Mouse (Mus musculus): ENCODE results near the gene Gabrp. TPM values are rescaled to one million over a fixed set of nuclear protein-coding genes. Genes with fewer than 3 reads are reported as not detected.

Gabrp gene
- 0.14 and 0.31 TPM in 2 replicates for polyA plus RNA-seq (2015; fragmentation: Nextera tagmentation; extraction: Ambion mirVana)

DNA sequence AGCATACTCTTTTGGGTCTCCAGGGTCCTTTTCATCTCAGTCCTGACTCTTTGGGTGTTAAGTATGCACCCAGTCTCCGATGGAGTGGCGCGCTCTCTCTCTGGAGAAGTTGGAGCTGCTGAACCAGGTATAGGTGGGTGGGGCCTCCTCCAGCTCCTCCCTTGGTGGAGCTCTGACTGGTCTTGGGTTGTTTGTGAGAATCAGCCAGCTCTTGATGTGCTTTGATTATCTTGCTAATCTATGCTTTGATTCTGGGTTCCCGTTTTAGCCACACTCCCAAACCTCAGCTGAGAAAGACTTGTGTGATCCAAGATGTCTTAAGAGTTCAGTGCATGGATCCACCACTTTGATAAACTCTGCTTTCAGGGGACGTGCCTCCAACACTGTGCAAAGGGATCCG is at the start of gene Gabrp:
Gene Gabrp (minus strand): TSS at position 101 of the 400 bp plus-strand sequence.
- WGBS (ENCODE audit: insufficient replicate concordance) = 39% methylated on average over 6 of the region's 6 CpGs
- DNase-seq = no peak

DNA sequence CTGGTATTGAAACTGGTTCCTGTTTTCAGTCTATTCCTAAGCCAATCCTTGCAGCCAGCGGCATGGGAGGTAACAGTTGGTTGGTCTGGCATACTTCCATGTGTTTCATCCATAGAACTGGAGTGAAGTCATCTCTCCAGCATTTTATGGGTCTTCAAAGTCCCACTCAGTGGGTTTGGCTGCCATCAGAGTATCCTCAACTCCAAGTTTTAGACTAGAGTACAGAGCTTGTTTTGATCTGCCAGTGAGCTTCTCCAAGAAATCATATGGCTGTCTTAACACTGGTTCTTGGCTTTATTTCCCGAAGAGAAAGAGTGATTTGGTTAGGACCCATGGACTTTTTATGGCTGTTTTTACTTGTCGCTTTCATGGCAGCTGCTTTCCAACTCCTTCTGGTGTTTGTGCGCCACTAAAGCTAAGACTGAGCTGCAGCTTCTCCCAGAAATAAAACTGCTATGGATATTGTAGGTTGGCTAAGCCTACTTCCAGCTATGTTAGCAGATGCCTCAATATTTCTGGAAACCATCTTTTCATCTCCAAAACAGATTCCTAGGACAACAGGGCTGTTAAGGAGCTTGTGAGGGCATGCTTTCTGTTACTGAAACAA is 48.5 kb upstream of the Gabrp start:
- DNase-seq = no peak
- no peak overlapping the region for H3K27ac ChIP-seq
- ATAC-seq (ENCODE audit: low read depth) = no peak
- H3K9me3 ChIP-seq (replicated peaks) = no peaks in the 10 kb centered on the region
- WGBS (ENCODE audit: insufficient replicate concordance) = 60% methylated on average over 4 of the region's 4 CpGs
- no peak overlapping the region for H3K4me2 ChIP-seq
- no peak overlapping the region for H3K4me3 ChIP-seq (replicated peaks)
- no peaks in the 10 kb centered on the region for H3K36me3 ChIP-seq
- H3K27me3 ChIP-seq = no peaks in the 10 kb centered on the region
- H3K4me1 ChIP-seq (replicated peaks) = no peaks in the 10 kb centered on the region
- no peak overlapping the region for H3K9ac ChIP-seq

More for the DNA sequence above, at the start of gene Gabrp:
- Histone ChIP-seq H3K27me3 (no peaks in the 10 kb centered on the region), H3K4me3 (replicated peaks) (no peak within 1 kb of the TSS), H3K4me1 (replicated peaks) (no peaks in the 10 kb centered on the region), H3K4me2 (no peak within 1 kb of the TSS), H3K9ac (no peak within 1 kb of the TSS), H3K9me3 (replicated peaks) (no peaks in the 10 kb centered on the region), H3K36me3 (no peaks in the 10 kb centered on the region), H3K27ac (no peak within 1 kb of the TSS)
- no peak for ATAC-seq (ENCODE audit: low read depth)

DNA sequence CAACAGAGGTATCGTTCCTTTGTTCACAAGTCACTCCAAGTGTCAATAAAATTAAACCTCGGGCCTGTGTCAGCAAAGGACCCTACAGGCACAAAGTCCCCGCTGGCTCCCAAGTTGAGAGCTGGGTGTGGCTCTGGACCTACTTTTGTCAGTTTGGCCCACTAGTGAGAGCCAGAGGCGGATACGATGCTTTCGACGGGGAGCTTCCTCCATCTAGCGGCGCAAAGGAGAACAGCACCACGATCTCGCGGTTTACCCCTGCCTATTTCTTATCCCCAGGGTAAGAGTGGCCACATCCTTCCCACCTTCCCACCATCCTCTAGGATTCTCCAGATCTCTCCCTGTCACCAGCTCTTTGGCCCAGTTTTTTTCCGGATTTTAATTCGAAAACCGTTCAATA is 35.5 kb upstream of the Gabrp start:
- DNase-seq (peak; percentile 14), ATAC-seq (ENCODE audit: low read depth) (no peak)
- H3K27ac ChIP-seq = no peak overlapping the region
- WGBS (ENCODE audit: insufficient replicate concordance) = 5% methylated on average over 15 of the region's 15 CpGs
- no peak overlapping the region for H3K9ac ChIP-seq
- H3K36me3 ChIP-seq = no peaks in the 10 kb centered on the region
- no peak overlapping the region for H3K4me3 ChIP-seq (replicated peaks)
- H3K27me3 ChIP-seq = no peaks in the 10 kb centered on the region
- H3K4me1 ChIP-seq (replicated peaks) = no peaks in the 10 kb centered on the region
- H3K4me2 ChIP-seq = no peak overlapping the region
- H3K9me3 ChIP-seq (replicated peaks) = no peaks in the 10 kb centered on the region

DNA sequence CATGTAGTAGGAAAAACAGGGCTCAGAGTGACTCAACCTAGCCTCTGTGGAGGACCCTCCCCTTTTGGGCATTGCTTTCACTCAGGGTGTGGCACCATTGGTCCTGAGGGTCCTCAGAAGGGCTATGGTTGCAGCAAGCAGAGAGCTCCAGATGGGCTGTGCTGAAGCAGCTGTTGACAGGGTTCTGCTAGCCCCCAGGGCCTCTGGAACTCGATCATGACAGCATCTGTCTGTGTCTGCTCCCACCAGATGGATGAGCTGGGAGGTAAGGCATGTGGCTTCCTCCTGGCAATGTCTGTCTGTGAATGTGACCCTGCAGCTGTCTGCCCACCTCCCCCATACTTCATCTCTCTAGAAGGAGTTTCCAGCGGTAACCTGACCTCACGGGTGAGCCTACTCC is 29.0 kb upstream of the Gabrp start:
- no peak for DNase-seq
- no peak overlapping the region for H3K27ac ChIP-seq
- WGBS (ENCODE audit: insufficient replicate concordance) = 35% methylated on average over 3 of the region's 3 CpGs

DNA sequence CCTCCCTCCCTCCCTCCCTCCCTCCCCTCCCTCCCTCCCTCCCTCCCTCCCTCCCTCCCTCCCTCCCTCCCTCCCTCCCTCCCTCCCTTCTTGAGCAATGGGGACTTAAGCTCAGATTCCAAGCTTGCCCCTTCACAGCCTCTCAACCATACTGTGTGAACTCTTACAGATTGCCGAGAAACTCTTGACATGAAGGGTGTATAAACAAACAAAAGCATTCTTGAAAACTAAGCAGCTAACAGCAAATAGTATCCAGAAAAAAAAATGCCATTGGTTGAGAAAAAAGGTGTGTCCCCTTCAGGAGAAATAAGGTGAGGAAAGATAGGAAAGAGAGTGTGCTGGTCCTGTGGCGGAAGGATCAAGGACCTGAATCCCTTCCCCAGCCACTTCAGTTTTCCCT is 24.4 kb upstream of the Gabrp start:
- ATAC-seq (ENCODE audit: low read depth) (no peak), DNase-seq (no peak)
- Histone ChIP-seq H3K9ac (no peak overlapping the region), H3K4me3 (replicated peaks) (no peak overlapping the region), H3K36me3 (no peaks in the 10 kb centered on the region), H3K4me2 (no peak overlapping the region), H3K27ac (no peak overlapping the region), H3K9me3 (replicated peaks) (no peaks in the 10 kb centered on the region), H3K27me3 (no peaks in the 10 kb centered on the region), H3K4me1 (replicated peaks) (no peaks in the 10 kb centered on the region)
- WGBS (ENCODE audit: insufficient replicate concordance) = 44% methylated on average over 2 of the region's 2 CpGs

More for the DNA sequence above, 29.0 kb upstream of the Gabrp start:
- Histone ChIP-seq H3K4me3 (replicated peaks) (no peak overlapping the region), H3K27me3 (no peaks in the 10 kb centered on the region), H3K4me1 (replicated peaks) (no peaks in the 10 kb centered on the region), H3K9ac (no peak overlapping the region), H3K36me3 (no peaks in the 10 kb centered on the region), H3K9me3 (replicated peaks) (no peaks in the 10 kb centered on the region), H3K4me2 (no peak overlapping the region)
- ATAC-seq (ENCODE audit: low read depth) = no peak

DNA sequence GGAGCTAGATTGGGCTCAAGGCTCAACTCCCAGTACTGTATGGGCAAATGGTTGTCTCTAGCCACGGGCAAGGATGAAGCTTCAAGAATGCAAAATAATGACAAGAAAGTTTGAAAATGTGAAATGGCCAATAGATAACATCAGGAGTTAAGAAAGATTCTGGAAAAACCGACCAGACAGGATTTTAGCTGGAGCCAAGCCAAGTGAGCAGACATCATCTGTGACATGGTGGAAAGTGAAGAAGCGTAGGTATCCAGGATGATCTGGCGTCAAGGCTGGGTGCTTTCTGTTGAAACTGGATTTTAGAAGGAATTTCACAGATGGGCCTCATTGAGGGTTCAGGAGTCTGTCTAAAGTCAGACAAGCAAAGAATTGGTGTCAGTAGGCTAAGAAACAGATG is 20.2 kb upstream of the Gabrp start, which contains the start of gene D130052B06Rik:
Gene D130052B06Rik (plus strand): TSS at position 317 of the 400 bp plus-strand sequence.
- H3K4me2 ChIP-seq = no peak within 1 kb of the TSS
- no peaks in the 10 kb centered on the region for H3K36me3 ChIP-seq
- no peaks in the 10 kb centered on the region for H3K9me3 ChIP-seq (replicated peaks)
- whole genome bisulfite sequencing (ENCODE audit: insufficient replicate concordance) = 60% methylated on average over 4 of the region's 4 CpGs
- ATAC-seq (ENCODE audit: low read depth) (no peak), DNase-seq (no peak)
- no peak within 1 kb of the TSS for H3K27ac ChIP-seq
- no peak within 1 kb of the TSS for H3K9ac ChIP-seq
- H3K4me1 ChIP-seq (replicated peaks) = no peaks in the 10 kb centered on the region
- H3K4me3 ChIP-seq (replicated peaks) = no peak within 1 kb of the TSS
- no peaks in the 10 kb centered on the region for H3K27me3 ChIP-seq

DNA sequence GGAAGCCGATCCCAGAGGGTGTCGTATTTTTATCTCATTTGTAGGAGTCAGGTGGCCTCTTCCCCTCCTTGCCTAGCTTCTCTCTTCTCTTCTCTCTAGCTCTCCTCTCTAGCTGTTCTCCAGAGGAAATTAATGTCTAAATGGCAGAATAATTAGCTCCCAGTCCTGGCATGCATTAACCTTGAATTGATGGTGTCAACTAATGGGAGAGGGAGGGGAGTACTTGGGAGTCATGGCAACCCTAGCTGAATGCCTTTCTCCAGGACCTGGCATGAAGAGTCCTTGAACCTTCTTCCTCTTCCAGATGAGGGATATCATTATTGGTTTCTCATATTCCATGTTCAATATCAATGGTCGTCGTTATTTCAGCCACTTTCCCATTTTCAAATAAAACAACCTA is 17.9 kb upstream of the Gabrp start:
- DNase-seq = no peak
- Histone ChIP-seq H3K9ac (no peak overlapping the region), H3K9me3 (replicated peaks) (no peaks in the 10 kb centered on the region), H3K27me3 (no peaks in the 10 kb centered on the region), H3K36me3 (no peaks in the 10 kb centered on the region), H3K4me3 (replicated peaks) (no peak overlapping the region), H3K4me1 (replicated peaks) (no peaks in the 10 kb centered on the region), H3K4me2 (no peak overlapping the region), H3K27ac (no peak overlapping the region)
- ATAC-seq (ENCODE audit: low read depth) = no peak
- WGBS (ENCODE audit: insufficient replicate concordance) = 55% methylated on average over 4 of the region's 4 CpGs

DNA sequence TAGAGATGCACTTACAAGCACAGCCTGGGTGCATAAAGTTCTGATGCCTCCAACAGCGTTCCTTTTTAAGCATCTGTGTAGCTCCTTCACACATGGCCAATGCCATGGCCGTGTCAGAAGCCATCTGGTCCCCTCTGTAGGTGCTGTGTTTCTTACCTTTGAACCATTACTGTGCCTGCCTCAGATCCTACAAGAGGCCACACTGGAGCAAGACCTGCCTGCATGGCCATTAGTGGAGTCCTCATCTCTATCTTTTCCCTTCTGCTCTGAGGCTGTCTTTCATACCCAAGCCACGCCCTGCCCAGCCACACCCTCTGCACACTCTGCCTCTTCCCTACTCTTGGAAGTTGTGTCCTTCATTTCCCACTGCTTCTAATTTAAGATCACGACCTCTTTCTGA is 14.1 kb upstream of the Gabrp start:
- WGBS (ENCODE audit: insufficient replicate concordance) = 53% methylated on average over 4 of the region's 4 CpGs
- ATAC-seq (ENCODE audit: low read depth) (no peak), DNase-seq (no peak)
- Histone ChIP-seq H3K27ac (no peak overlapping the region), H3K4me3 (replicated peaks) (no peak overlapping the region), H3K9ac (no peak overlapping the region), H3K27me3 (no peaks in the 10 kb centered on the region), H3K4me1 (replicated peaks) (no peaks in the 10 kb centered on the region), H3K36me3 (no peaks in the 10 kb centered on the region), H3K9me3 (replicated peaks) (no peaks in the 10 kb centered on the region), H3K4me2 (no peak overlapping the region)

DNA sequence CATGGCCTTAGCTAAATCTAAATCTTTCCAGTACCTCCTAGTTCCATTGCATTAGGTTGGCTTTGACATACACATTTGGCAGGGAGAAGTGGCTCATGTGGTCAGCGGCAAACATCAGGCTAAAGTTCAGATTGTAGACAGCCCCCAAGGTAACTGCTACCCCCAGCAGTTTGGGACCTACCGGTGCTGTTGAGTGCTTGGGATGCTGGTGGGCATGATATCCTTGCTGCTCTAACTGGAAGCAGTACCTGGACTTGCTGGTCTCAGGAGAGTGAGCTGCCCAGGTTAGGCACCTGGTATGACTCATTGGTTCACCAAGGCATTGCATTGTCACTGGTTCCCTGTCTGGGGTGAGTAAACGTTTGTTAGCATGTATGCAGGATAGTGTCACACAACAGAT is 12.0 kb upstream of the Gabrp start:
- no peak overlapping the region for H3K4me3 ChIP-seq (replicated peaks)
- no peaks in the 10 kb centered on the region for H3K27me3 ChIP-seq
- H3K9me3 ChIP-seq (replicated peaks) = no peaks in the 10 kb centered on the region
- no peak overlapping the region for H3K9ac ChIP-seq
- H3K4me1 ChIP-seq (replicated peaks) = no peaks in the 10 kb centered on the region
- DNase-seq = no peak
- no peaks in the 10 kb centered on the region for H3K36me3 ChIP-seq
- no peak overlapping the region for H3K4me2 ChIP-seq
- no peak overlapping the region for H3K27ac ChIP-seq
- no peak for ATAC-seq (ENCODE audit: low read depth)
- WGBS (ENCODE audit: insufficient replicate concordance) = 65% methylated on average over 3 of the region's 3 CpGs

DNA sequence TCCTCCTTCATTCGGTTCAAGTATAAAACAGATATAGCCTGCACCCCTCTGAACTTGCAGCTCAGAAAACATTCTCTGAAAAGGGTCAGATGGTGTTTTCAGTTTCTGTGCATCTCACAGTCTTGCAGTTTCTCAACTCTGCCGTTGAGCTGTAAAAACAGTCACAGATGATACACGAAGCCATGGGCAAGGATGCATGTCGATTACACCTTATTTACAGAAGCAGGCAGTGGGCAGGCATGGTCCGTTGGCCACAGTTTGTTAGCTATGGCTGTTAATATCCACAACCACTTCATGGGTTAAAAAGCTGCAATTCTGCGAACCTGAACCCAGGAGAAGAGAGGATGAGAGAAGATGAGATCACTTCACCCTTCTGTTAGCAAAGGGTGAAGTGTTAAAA is 7.9 kb upstream of the Gabrp start:
- ATAC-seq (ENCODE audit: low read depth) = no peak
- Histone ChIP-seq H3K36me3 (no peaks in the 10 kb centered on the region), H3K4me3 (replicated peaks) (no peak overlapping the region), H3K9me3 (replicated peaks) (no peaks in the 10 kb centered on the region), H3K4me2 (no peak overlapping the region), H3K4me1 (replicated peaks) (no peaks in the 10 kb centered on the region), H3K27me3 (no peaks in the 10 kb centered on the region), H3K27ac (no peak overlapping the region), H3K9ac (no peak overlapping the region)
- DNase-seq = no peak
- 58% methylated on average over 6 of the region's 6 CpGs for WGBS (ENCODE audit: insufficient replicate concordance)

DNA sequence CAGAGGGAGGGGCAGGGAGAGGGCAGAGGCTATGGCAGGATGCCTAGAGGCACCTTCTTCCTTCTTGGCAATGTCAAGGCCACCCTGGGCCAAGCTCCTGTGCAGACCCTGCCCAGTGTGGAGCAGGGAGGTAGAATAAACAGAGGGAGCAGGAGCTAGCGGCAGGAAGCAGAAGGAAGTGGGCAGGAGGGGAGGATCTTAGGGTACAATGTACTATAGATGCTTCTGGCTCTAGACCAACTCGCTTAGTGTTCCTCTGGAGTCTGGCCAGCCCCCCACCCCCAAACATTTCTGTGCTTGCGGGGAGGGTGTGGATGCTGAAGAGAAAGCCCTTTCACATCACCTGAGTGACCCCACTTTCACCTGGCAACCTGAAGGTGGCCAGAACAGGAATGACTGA is 862 bp upstream of the Gabrp start:
- no peak overlapping the region for H3K9ac ChIP-seq
- no peaks in the 10 kb centered on the region for H3K36me3 ChIP-seq
- H3K4me2 ChIP-seq = no peak overlapping the region
- ATAC-seq (ENCODE audit: low read depth) (no peak), DNase-seq (no peak)
- no peak overlapping the region for H3K4me3 ChIP-seq (replicated peaks)
- H3K9me3 ChIP-seq (replicated peaks) = no peaks in the 10 kb centered on the region
- no peaks in the 10 kb centered on the region for H3K27me3 ChIP-seq
- H3K27ac ChIP-seq = no peak overlapping the region
- H3K4me1 ChIP-seq (replicated peaks) = no peaks in the 10 kb centered on the region
- WGBS (ENCODE audit: insufficient replicate concordance) = 14% methylated on average over 3 of the region's 3 CpGs

DNA sequence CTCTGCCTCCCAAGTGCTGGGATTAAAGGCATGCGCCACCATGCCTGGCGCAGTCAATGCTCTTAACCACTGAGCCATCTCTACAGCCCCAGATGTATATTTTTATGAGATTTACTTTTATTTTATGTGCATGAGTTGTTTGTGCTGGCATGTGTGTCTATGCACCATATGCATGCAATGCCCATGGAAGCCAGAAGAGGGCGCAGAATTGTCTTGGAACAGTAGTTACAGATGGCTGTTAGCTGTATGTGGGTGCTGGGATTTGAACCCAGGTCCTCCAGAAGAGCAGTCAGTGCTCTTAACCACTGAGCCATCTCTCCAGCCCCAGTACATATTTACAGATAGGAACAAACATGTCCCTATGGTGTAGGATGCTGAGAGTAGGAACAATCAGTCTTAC is 3.8 kb downstream of the Gabrp start:
- Histone ChIP-seq H3K27ac (no peak overlapping the region), H3K4me1 (replicated peaks) (no peaks in the 10 kb centered on the region), H3K9ac (no peak overlapping the region), H3K27me3 (no peaks in the 10 kb centered on the region), H3K4me2 (no peak overlapping the region), H3K4me3 (replicated peaks) (no peak overlapping the region), H3K9me3 (replicated peaks) (no peaks in the 10 kb centered on the region), H3K36me3 (no peaks in the 10 kb centered on the region)
- no peak for DNase-seq
- no peak for ATAC-seq (ENCODE audit: low read depth)
- WGBS (ENCODE audit: insufficient replicate concordance) = 66% methylated on average over 3 of the region's 3 CpGs
